Mouse (Mus musculus): ENCODE data around the gene Ifitm3. TPM values are rescaled to one million over a fixed set of nuclear protein-coding genes. Genes with fewer than 3 reads are reported as not detected.
A peak's percentile ranks its signal among the peaks of the same experiment; 100 is the strongest.

The Ifitm3 gene
- 309 and 397 TPM in 2 replicates for polyA plus RNA-seq (2012; rRNA removed)

DNA sequence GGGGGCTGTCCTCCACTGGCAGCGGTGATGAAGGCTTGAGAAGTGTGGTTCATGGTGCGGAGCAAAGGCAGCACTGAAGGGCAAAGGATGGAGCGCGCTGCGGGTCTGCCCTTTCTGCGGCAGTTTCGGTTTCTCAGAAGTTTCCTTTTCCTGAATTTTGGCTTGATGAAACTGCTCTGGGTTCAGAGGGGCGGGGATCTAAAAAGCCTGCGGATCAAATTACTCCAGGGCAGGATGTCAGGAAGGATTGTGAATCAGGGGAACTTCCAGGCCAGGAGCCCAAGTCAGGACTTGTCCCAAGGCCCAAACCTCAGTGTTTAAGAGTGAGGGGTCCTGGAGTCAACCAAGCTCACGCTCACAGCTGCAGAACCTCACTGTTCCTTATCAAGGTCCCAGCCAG is at the start of gene Ifitm3:
TSS of gene Ifitm3 (minus strand) at position 178 of the 400 bp plus-strand sequence.
- Histone ChIP-seq H3K27me3 (ENCODE audit: control insufficient read depth, insufficient read depth, low read length) (no peaks in the 10 kb centered on the region), H3K4me3 (ENCODE audit: control insufficient read depth, insufficient read depth, low read length) (peak within 1 kb of the TSS; percentile 39), H3K27ac (ENCODE audit: control insufficient read depth, insufficient read depth, low read length) (no peak within 1 kb of the TSS), H3K4me1 (replicated peaks; ENCODE audit: control insufficient read depth, insufficient read depth, low read length) (peaks cover 26% of the 10 kb centered on the region), H3K36me3 (ENCODE audit: control insufficient read depth, insufficient read depth, low read length) (no peaks in the 10 kb centered on the region)
- DNase-seq = no peak
- 8% methylated on average over 10 of the region's 10 CpGs for WGBS
- TF ChIP-seq POLR2A (IDR thresholded peaks at IDR 0.05; ENCODE audit: control insufficient read depth, extremely low read depth, insufficient read depth, low read length, poor library complexity) (no peak), CTCF (IDR thresholded peaks at IDR 0.05; ENCODE audit: borderline replicate concordance, control insufficient read depth, extremely low read depth, insufficient read depth, low read length, poor library complexity) (no peak)

DNA sequence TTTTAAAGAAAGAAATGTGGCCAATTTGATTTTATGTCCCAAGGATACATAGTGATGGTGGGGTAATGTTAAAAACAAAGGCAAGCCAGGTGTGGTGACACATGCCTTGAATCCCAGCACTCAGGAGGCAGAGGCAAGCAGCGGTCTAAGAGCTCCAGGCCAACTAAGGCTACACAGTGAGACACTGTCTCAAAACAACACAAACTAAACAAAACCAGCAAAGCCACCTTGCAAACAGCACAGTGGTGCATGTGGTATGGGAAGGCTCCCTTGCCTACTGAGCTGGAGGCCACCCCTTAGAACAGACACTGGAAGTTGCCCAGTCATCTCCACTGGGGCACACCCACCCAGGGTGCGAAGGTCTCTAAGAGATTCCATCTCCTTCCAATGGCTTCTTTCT is 49.4 kb upstream of the Ifitm3 start:
- H3K27ac ChIP-seq (ENCODE audit: control insufficient read depth, insufficient read depth, low read length) = no peak overlapping the region

DNA sequence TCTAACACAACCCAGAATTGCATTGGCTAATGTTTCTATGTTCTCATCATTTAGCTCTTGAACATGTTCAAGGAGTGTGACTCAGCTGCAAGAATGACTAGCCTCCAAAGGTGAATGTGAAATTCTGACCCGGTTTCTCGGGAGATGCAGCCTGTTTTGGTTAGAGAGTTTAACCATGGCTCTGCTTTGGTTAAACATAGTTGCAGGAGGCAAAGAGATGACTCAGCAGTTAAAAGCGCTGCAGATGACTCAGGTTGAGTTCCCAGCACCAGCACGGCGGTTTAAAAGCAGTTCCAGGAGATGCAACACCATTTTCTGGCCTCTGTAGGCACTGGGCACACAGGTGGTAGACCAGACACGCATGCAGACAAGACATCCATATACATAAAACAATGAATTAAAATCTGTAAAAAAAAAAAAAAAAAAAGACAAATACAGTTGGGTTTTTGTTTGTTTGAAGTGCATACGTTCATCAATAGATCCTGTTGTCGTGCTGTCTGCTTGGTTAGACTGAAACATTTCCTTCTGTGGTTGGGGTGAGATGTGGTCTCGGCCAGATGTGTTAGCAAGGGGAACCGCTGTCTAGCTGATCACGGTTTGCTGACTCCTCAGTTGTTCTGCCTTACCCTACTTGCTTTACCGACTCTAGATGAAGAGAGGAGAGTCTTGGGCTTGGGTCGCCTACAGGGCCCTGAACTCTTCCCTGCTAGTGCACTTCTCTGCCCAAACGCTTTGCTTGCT is 48.2 kb upstream of the Ifitm3 start:
- DNase-seq = no peak
- TF ChIP-seq POLR2A (IDR thresholded peaks at IDR 0.05; ENCODE audit: control insufficient read depth, extremely low read depth, insufficient read depth, low read length, poor library complexity) (no peak), CTCF (IDR thresholded peaks at IDR 0.05; ENCODE audit: borderline replicate concordance, control insufficient read depth, extremely low read depth, insufficient read depth, low read length, poor library complexity) (no peak)
- 25% methylated on average over 14 of the region's 14 CpGs for WGBS

More for the DNA sequence above, 49.4 kb upstream of the Ifitm3 start:
- WGBS = 82% methylated on average over 2 of the region's 2 CpGs
- TF ChIP-seq CTCF (IDR thresholded peaks at IDR 0.05; ENCODE audit: borderline replicate concordance, control insufficient read depth, extremely low read depth, insufficient read depth, low read length, poor library complexity) = no peak
- TF ChIP-seq POLR2A (IDR thresholded peaks at IDR 0.05; ENCODE audit: control insufficient read depth, extremely low read depth, insufficient read depth, low read length, poor library complexity) = no peak
- DNase-seq = no peak
- Histone ChIP-seq H3K4me3 (ENCODE audit: control insufficient read depth, insufficient read depth, low read length) (no peak overlapping the region), H3K27me3 (ENCODE audit: control insufficient read depth, insufficient read depth, low read length) (peaks cover 6% of the 10 kb centered on the region; the same call in 1 of the 2 replicates), H3K36me3 (ENCODE audit: control insufficient read depth, insufficient read depth, low read length) (no peaks in the 10 kb centered on the region), H3K4me1 (replicated peaks; ENCODE audit: control insufficient read depth, insufficient read depth, low read length) (peaks cover 22% of the 10 kb centered on the region)

DNA sequence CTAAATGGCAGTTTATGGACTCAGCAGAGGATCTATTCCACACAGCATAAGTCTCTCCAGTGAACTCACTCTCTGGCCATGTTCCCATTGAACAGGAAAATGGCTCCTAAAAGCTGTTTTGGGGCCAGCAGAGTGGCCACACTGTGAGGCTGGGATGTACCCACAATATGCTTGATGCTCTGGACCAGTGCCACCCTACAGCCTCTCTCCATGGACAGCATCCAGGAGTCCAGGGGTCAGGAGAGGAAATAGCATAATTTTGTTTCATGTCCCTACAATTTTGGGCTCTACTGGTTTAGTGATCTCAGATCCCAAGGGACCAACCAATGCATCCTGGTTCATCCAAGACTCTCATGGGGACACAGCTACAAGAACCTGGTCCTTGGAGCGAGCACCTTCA is 47.0 kb upstream of the Ifitm3 start:
- peaks cover 14% of the 10 kb centered on the region for H3K4me1 ChIP-seq (replicated peaks; ENCODE audit: control insufficient read depth, insufficient read depth, low read length)
- peaks cover 6% of the 10 kb centered on the region; the same call in 1 of the 2 replicates for H3K27me3 ChIP-seq (ENCODE audit: control insufficient read depth, insufficient read depth, low read length)
- H3K27ac ChIP-seq (ENCODE audit: control insufficient read depth, insufficient read depth, low read length) = no peak overlapping the region
- H3K4me3 ChIP-seq (ENCODE audit: control insufficient read depth, insufficient read depth, low read length) = no peak overlapping the region
- H3K36me3 ChIP-seq (ENCODE audit: control insufficient read depth, insufficient read depth, low read length) = no peaks in the 10 kb centered on the region
- TF ChIP-seq CTCF (IDR thresholded peaks at IDR 0.05; ENCODE audit: borderline replicate concordance, control insufficient read depth, extremely low read depth, insufficient read depth, low read length, poor library complexity) (no peak), POLR2A (IDR thresholded peaks at IDR 0.05; ENCODE audit: control insufficient read depth, extremely low read depth, insufficient read depth, low read length, poor library complexity) (no peak)
- WGBS = 97% methylated on average over 1 of the region's 1 CpGs
- DNase-seq = no peak

More for the DNA sequence above, 48.2 kb upstream of the Ifitm3 start:
- Histone ChIP-seq H3K27me3 (ENCODE audit: control insufficient read depth, insufficient read depth, low read length) (peaks cover 6% of the 10 kb centered on the region; the same call in 1 of the 2 replicates), H3K4me1 (replicated peaks; ENCODE audit: control insufficient read depth, insufficient read depth, low read length) (peaks cover 16% of the 10 kb centered on the region), H3K4me3 (ENCODE audit: control insufficient read depth, insufficient read depth, low read length) (no peak overlapping the region), H3K27ac (ENCODE audit: control insufficient read depth, insufficient read depth, low read length) (no peak overlapping the region), H3K36me3 (ENCODE audit: control insufficient read depth, insufficient read depth, low read length) (no peaks in the 10 kb centered on the region)

DNA sequence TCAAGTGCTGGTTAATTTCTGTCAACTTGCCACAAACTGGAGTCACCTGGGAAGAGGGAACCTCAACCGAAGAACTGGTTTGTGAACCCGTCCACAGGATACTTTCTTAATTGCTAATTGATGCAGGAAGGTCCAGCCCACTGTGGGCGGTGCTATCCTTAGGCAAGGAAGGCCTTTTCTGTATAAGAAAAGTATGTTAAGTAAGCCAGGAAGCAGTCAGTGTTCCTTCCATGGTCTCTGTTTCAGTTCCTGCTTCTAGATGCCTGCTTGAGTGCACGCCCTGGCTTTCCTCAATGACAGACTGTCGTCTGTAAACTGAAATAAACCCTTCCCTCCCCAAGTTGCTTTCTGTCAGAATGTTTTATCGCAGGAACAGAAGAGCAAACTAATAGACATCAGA is 46.4 kb upstream of the Ifitm3 start:
- H3K27me3 ChIP-seq (ENCODE audit: control insufficient read depth, insufficient read depth, low read length) = peaks cover 6% of the 10 kb centered on the region; the same call in 1 of the 2 replicates
- H3K36me3 ChIP-seq (ENCODE audit: control insufficient read depth, insufficient read depth, low read length) = no peaks in the 10 kb centered on the region
- H3K4me3 ChIP-seq (ENCODE audit: control insufficient read depth, insufficient read depth, low read length) = no peak overlapping the region
- no peak overlapping the region for H3K27ac ChIP-seq (ENCODE audit: control insufficient read depth, insufficient read depth, low read length)
- peaks cover 14% of the 10 kb centered on the region for H3K4me1 ChIP-seq (replicated peaks; ENCODE audit: control insufficient read depth, insufficient read depth, low read length)
- TF ChIP-seq POLR2A (IDR thresholded peaks at IDR 0.05; ENCODE audit: control insufficient read depth, extremely low read depth, insufficient read depth, low read length, poor library complexity) = no peak
- no peak for TF ChIP-seq CTCF (IDR thresholded peaks at IDR 0.05; ENCODE audit: borderline replicate concordance, control insufficient read depth, extremely low read depth, insufficient read depth, low read length, poor library complexity)
- no peak for DNase-seq
- WGBS = 89% methylated on average over 6 of the region's 6 CpGs

DNA sequence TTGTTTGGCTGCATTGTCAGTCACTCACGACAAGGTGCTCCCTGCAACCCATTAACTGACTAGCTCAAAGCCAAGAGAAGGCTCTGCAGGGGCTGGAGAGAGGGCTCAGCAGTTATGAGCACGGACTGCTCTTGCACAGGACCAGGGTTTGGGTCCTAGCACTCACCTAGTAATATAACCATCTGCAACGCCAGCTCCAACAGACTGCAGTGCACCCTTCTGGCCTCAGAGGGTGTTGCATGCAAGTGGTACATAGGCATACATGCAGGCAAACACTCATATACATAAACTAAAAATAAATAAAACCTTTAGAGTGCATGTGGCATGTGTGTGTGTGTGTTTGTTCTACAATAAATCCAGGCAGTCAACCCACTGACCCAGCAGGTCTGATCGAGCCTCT is 45.2 kb upstream of the Ifitm3 start:
- WGBS = 93% methylated on average over 4 of the region's 4 CpGs
- no peak overlapping the region for H3K4me3 ChIP-seq (ENCODE audit: control insufficient read depth, insufficient read depth, low read length)
- peaks cover 2% of the 10 kb centered on the region; the same call in 1 of the 2 replicates for H3K27me3 ChIP-seq (ENCODE audit: control insufficient read depth, insufficient read depth, low read length)
- H3K36me3 ChIP-seq (ENCODE audit: control insufficient read depth, insufficient read depth, low read length) = no peaks in the 10 kb centered on the region
- no peak for DNase-seq
- H3K27ac ChIP-seq (ENCODE audit: control insufficient read depth, insufficient read depth, low read length) = no peak overlapping the region
- peaks cover 10% of the 10 kb centered on the region for H3K4me1 ChIP-seq (replicated peaks; ENCODE audit: control insufficient read depth, insufficient read depth, low read length)
- TF ChIP-seq CTCF (IDR thresholded peaks at IDR 0.05; ENCODE audit: borderline replicate concordance, control insufficient read depth, extremely low read depth, insufficient read depth, low read length, poor library complexity) (no peak), POLR2A (IDR thresholded peaks at IDR 0.05; ENCODE audit: control insufficient read depth, extremely low read depth, insufficient read depth, low read length, poor library complexity) (no peak)

Measured in thymus, adult 2 months (tissue).